Mouse (Mus musculus) kidney, postnatal 25 days (tissue): ENCODE results near the gene 4921524J17Rik.

ENCODE experiments used
- DNase-seq, 2 experiments: peaks; one replicate each; pipeline ENCODE4 v3.0.0; 2021; ENCODE audit warnings: mixed read lengths in 2 of 2

Gene 4921524J17Rik

GRCm38 (mm10) chr8:85435736-85436135 lies 3.1 kb upstream of the 4921524J17Rik start:
- peak; percentile 74 to 82 for DNase-seq

GRCm38 (mm10) chr8:85434817-85435216 lies 2.2 kb upstream of the 4921524J17Rik start:
- DNase-seq, result no peak

GRCm38 (mm10) chr8:85433017-85433393 lies 372 bp upstream of the 4921524J17Rik start:
- no peak for DNase-seq

GRCm38 (mm10) chr8:85431281-85432167 lies 1.1 kb downstream of the 4921524J17Rik start:
- DNase-seq, result no peak

- DNase-seq, result peak; percentile 47 to 55
Observed at GRCm38 (mm10) chr8:85430801-85431200, 1.8 kb downstream of the 4921524J17Rik start.

- DNase-seq, result no peak
Observed at GRCm38 (mm10) chr8:85429219-85429618, 3.4 kb downstream of the 4921524J17Rik start.

- no peak for DNase-seq
Observed at GRCm38 (mm10) chr8:85427026-85427425, 5.6 kb downstream of the 4921524J17Rik start.

GRCm38 (mm10) chr8:85421329-85421728 lies 11.3 kb downstream of the 4921524J17Rik start:
- DNase-seq, result no peak

GRCm38 (mm10) chr8:85408526-85408925 lies 24.1 kb downstream of the 4921524J17Rik start:
- DNase-seq, result no peak

GRCm38 (mm10) chr8:85408053-85408505 lies 24.6 kb downstream of the 4921524J17Rik start:
- peak in 1 of 2 experiments; percentile 52 for DNase-seq

GRCm38 (mm10) chr8:85405961-85406360 lies 26.7 kb downstream of the 4921524J17Rik start:
- no peak for DNase-seq

- no peak for DNase-seq
Observed at GRCm38 (mm10) chr8:85405418-85405817, 27.2 kb downstream of the 4921524J17Rik start.

- DNase-seq, result no peak
Observed at GRCm38 (mm10) chr8:85398548-85398947, 34.1 kb downstream of the 4921524J17Rik start.

- DNase-seq, result peak; percentile 47 to 73
Observed at GRCm38 (mm10) chr8:85397508-85397907, 35.1 kb downstream of the 4921524J17Rik start.

GRCm38 (mm10) chr8:85396432-85397079 lies 36.1 kb downstream of the 4921524J17Rik start:
- no peak for DNase-seq

GRCm38 (mm10) chr8:85395681-85396431 lies 36.8 kb downstream of the 4921524J17Rik start:
- DNase-seq, result no peak

- DNase-seq, result no peak
Observed at GRCm38 (mm10) chr8:85395017-85395416, 37.6 kb downstream of the 4921524J17Rik start.

GRCm38 (mm10) chr8:85393199-85393598 lies 39.4 kb downstream of the 4921524J17Rik start:
- DNase-seq, result no peak

- DNase-seq, result no peak
Observed at GRCm38 (mm10) chr8:85391438-85391837, 41.2 kb downstream of the 4921524J17Rik start.

GRCm38 (mm10) chr8:85386205-85386604 lies 46.4 kb downstream of the 4921524J17Rik start, which contains the start of gene Mylk3:
Gene Mylk3 (minus strand): TSS chr8:85386345.
- no peak for DNase-seq

- no peak for DNase-seq
Observed at GRCm38 (mm10) chr8:85381926-85382325, 50.7 kb downstream of the 4921524J17Rik start.

GRCm38 (mm10) chr8:85380824-85381209 lies 51.8 kb downstream of the 4921524J17Rik start:
- peak; percentile 44 to 65 for DNase-seq
